Mouse (Mus musculus): ENCODE data around the gene Cd68. TPM values are rescaled to one million over a fixed set of nuclear protein-coding genes. Genes with fewer than 3 reads are reported as not detected.

The Cd68 gene
- total RNA-seq, 2 experiments from 2014 or later = 11.8 to 14.1 TPM

DNA sequence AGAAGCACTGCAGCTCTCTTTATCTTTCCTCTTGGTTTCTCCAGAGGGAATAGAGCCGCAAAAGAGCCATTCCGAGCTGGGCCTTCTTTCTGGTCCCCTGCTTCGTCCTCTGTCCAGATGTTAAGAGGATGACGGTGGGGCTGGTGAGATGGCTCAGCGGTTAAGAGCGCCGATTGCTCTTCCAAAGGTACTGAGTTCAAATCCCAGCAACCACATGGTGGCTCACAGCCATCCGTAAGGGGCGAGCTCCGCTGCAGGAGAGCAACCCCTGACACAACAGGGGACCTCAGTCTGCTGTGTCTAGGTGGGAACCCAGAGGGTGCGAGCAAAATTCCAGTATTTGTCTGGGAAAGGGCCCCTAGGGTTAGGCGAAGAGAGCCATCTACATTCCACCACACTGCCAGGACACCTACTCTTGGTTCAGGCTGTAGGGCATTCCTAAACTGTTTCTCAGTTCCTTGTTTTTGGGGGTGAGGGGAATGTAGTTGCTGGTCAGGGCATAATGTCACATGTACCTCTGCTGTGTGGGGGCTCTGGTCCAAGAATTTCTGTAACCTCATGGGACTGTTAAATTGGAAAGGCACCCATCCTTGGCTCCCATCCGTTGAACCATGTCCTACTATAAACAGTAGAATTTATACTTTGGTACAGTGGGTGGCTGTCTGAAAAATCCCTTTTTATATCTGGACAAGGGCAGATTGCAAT lies 2.8 kb downstream of the Cd68 start:
- Histone ChIP-seq H3K27ac (peak overlapping the region; percentile 96), H3K4me3 (peak overlapping the region; percentile 69)
- TF ChIP-seq CTCF (IDR thresholded peaks at IDR 0.05) = no peak
- DNase-seq (ENCODE audit: extremely low spot score in 1 of 2, low spot score in 2 of 2) = no peak
- intact Hi-C loops (cut with DNase I) = loop anchor here (1.0 to 10.0 kb wide), 2 partner anchors 31 to 248 kb away; partner anchors contain the start of genes Fxr2 and Kdm6b

DNA sequence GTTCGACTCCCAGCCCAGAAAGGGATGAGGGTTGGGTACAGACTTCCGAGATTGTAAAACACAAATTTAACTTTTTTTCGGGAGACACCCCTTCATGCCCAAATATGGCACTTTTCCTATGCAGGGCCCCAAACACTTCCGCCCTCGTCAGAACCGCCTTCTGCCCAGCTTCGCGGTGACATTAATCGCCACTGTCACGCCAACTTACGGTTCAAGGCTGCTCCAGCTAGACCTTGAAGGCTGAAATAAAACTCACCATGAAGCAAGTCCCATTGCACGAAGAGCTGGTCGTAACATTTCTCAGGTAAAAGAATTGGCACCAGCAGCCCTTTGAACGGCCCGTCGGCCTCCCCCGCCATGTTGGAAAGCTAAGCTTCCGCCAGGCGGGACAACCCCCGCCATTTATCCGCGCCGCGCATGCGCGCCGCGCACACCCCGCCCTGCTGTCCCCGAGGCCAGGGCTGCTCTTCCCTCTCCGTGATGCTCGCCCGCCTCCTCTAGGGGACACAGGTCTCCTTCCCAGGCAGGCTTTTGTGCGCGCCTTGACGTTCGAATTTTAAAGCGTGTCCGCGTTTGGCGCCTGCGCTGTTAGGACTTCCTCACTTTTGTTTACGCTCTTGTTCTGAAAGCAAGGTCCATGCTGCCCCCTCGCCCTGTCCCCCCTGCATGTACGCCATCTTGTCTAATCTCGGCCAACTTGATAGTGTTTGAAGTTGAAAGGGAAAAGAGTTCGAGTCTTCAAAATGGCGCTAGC lies 3.6 kb downstream of the Cd68 start, which contains the start of gene Mpdu1:
Mpdu1 (minus strand) TSS at position 430 of the 754 bp plus-strand sequence.
- Histone ChIP-seq H3K4me3 (peak within 1 kb of the TSS; percentile 69), H3K27ac (peak within 1 kb of the TSS; percentile 96)
- intact Hi-C loops (cut with DNase I) = loop anchor here (1.0 to 10.0 kb wide), 2 partner anchors 30 to 248 kb away; partner anchors contain the start of genes Fxr2 and Kdm6b
- TF ChIP-seq CTCF (IDR thresholded peaks at IDR 0.05) = peak; percentile 43
- DNase-seq (ENCODE audit: extremely low spot score in 1 of 2, low spot score in 2 of 2) = peak; percentile 92 to 94

DNA sequence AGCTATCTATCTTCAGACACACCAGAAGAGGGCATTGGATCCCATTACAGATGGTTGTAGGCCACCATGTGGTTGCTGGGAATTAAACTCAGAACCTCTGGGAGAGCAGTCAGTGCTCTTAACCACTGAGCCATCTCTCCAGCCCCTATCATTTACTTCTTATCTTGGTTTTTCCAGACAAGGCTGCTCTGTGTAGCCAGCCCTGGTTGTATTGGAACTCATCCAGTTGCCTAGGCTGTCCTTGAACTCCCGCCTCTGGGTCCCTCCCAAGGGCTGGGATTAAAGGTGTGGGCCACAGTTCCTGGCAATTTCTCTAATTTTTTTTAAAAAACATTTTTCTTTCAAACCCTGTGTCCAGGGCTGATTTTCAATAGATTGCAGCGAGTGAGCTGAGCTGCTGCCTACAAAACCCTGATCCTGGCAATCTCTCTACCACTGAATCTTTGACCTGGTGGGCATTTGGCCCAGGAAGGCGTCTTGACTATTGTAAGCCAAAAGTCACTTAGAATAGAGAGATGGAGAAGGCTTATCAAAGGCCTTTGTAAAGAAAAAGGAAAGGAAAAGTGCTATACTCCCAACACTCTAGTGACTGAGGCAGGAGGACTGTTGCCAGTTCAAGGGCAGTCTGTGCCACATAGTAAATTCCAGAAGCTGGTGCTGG lies 4.6 kb downstream of the Cd68 start:
- TF ChIP-seq CTCF (IDR thresholded peaks at IDR 0.05) = no peak; the same call in 1 of the 2 replicates
- no peak for DNase-seq (ENCODE audit: extremely low spot score in 1 of 2, low spot score in 2 of 2)
- intact Hi-C loops (cut with DNase I) = loop anchor here (10.0 kb wide), 1 partner anchor 247 kb away; the partner anchor contains the start of gene Kdm6b
- Histone ChIP-seq H3K4me3 (peak overlapping the region; percentile 69), H3K27ac (peak overlapping the region; percentile 96)

DNA sequence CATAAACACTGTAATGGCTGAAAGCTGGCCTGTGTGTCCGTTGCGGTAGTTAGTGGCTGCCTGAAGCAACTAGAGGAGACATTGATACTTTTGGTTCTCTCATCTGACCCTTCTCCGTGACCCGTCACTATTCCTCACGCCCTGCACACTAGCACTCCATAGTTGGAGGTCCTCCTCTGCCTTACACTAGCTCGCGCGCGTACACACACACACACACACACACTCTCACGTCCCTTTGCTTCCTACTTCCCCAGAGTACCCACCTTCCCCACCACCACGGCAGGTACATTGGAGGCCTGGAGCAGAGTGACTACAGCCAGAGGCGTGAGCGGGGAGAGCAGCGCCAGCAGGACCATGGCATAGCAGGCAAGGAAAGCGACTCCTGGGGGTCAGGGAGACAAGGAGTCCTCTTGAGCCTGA lies 8.5 kb downstream of the Cd68 start:
- H3K4me3 ChIP-seq = no peak overlapping the region
- DNase-seq (ENCODE audit: extremely low spot score in 1 of 2, low spot score in 2 of 2) = no peak
- intact Hi-C loops (cut with DNase I) = no loop called here
- no peak overlapping the region for H3K27ac ChIP-seq
- no peak for TF ChIP-seq CTCF (IDR thresholded peaks at IDR 0.05)

DNA sequence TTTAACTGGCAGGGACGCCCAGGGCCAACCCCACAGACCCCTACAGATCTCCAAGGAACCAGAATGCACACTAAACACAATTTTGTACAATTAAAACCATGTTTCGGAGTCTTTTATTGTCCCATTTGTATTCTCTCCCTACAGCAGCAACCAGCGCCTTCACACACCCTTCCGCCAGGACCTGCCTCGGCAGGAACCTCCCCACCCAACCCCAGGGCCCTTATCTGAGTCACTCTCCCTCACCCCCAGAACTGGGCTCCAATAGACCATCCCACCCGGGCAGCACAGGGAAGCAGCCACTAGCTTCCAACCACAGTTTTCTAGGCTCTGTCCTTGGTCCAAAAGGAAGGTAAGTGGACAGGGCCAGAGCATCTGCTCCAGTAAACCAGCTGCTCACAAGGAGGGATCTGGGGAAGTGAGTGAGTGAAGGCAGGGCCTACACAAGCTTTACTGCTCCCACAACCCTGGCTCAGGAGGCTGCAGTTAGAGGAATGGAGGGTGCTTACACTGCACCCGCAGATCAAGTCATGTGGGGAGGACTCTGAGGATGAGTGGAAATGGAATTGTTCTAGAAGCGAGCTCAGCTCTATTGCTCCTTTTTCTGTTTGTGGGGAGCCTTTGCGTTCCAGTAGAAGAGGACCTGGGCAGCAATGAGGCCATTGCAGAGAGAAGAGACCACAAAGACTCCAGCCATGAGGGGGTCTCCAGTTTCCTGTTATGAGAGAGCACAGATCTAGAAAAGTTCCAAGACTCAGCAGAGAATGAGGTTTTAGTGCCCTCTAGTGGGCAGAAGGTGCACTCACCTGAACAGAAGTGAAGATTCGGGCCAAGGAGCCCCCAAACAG lies 9.1 kb downstream of the Cd68 start:
- H3K27ac ChIP-seq = no peak overlapping the region
- peak; percentile 85 for TF ChIP-seq CTCF (IDR thresholded peaks at IDR 0.05)
- DNase-seq (ENCODE audit: extremely low spot score in 1 of 2, low spot score in 2 of 2) = no peak
- intact Hi-C loops (cut with DNase I) = no loop called here
- no peak overlapping the region for H3K4me3 ChIP-seq

DNA sequence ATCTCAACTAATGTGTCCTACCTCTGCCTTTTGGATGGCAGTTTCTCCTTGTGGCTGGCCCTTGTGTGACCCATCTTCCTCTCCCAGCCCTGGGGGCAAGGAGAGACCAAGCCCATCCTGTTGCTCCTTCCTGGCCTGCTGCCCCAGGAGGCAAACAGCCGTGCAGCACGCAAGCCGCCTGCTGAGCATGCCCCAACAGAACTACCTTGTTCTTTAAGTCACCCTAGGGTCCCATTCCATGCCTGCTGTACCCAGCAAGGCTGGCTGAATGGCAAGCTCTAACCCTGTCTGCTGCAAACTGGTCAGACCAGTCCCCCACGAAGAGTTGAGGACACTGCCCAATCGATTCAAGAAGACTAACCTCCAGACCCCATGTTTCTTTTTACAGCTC lies 9.9 kb downstream of the Cd68 start:
- intact Hi-C loops (cut with DNase I) = no loop called here
- no peak for DNase-seq (ENCODE audit: extremely low spot score in 1 of 2, low spot score in 2 of 2)
- no peak overlapping the region for H3K4me3 ChIP-seq
- H3K27ac ChIP-seq = no peak overlapping the region
- no peak for TF ChIP-seq CTCF (IDR thresholded peaks at IDR 0.05)

DNA sequence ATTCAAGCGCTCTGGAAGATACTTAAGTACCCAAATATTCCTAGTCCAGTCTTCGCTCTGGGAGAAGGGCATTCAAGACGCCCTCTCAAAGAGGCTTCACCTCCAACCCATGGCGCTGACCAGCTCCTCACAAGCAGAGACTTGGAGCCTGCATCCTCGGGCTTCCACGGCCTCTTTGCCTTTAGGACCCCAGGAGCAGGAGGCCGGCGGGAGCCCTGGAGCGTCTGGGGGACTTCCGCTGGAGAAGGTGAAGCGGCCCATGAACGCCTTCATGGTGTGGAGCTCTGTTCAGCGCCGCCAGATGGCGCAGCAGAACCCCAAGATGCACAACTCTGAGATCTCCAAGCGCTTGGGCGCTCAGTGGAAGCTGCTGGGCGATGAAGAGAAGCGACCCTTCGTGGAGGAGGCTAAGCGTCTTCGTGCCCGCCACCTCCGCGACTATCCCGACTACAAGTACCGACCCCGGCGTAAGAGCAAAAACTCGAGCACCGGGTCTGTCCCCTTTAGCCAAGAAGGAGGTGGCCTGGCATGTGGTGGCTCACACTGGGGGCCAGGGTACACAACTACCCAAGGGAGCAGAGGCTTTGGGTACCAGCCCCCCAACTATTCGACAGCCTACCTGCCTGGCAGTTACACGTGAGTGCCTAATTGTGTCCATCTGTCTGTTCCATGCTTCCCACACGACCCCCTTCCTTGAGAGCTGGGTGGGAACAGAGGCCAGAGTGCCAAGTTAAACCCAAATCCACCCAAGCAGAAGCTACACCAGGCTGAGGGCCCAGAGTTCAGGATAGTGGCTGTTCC lies 10.5 kb downstream of the Cd68 start, which contains the start of gene Sox15:
Sox15 (plus strand) TSS at position 51 of the 801 bp plus-strand sequence.
- Histone ChIP-seq H3K4me3 (no peak within 1 kb of the TSS), H3K27ac (no peak within 1 kb of the TSS)
- intact Hi-C loops (cut with DNase I) = no loop called here
- peak; percentile 63 to 77 for DNase-seq (ENCODE audit: extremely low spot score in 1 of 2, low spot score in 2 of 2)
- TF ChIP-seq CTCF (IDR thresholded peaks at IDR 0.05) = peak; percentile 87

DNA sequence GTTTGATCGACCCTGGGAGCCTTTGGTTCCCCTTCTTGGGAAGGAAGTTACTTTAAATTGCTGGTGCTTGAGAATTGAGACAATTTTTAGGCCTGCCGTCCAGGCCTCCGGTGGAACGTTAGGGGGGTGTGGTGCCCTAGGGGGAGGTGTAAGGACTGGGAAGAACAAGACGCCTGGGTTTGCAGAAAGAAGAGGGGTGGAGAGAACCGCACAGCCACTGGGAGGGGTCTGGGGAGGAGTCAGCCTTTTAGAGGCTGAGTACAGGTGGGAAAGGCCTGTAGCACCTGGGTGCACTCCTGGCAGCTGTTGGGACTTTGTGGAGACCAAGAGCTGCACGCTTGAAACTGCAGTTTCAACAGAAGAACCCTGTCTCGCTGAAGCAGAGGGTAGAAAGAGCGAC lies 11.2 kb downstream of the Cd68 start:
- intact Hi-C loops (cut with DNase I) = no loop called here

DNA sequence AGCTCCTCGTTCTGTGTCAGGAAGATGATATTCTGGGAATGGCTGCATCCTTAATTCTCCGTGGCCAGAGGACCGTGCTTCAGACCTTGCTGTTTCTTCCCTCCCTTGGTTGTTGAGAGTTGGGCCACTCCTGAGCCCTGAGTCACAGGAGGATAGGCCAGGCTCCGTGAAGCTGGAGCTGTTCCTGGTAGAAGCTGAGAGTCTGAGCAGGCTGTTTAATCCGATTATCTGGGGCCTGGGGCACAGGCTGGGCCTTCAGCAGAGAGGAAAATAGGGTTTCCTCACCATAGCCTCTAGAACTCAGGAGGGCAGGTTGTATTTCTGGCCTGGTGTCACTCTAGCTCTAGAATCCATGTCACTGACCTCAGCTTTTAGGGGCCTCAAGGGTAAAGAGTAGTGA lies 12.6 kb downstream of the Cd68 start:
- Histone ChIP-seq H3K4me3 (no peak overlapping the region), H3K27ac (no peak overlapping the region)
- no peak for DNase-seq (ENCODE audit: extremely low spot score in 1 of 2, low spot score in 2 of 2)
- intact Hi-C loops (cut with DNase I) = no loop called here
- TF ChIP-seq CTCF (IDR thresholded peaks at IDR 0.05) = no peak

More for the DNA sequence above, 11.2 kb downstream of the Cd68 start:
- no peak for DNase-seq (ENCODE audit: extremely low spot score in 1 of 2, low spot score in 2 of 2)
- no peak overlapping the region for H3K4me3 ChIP-seq
- no peak for TF ChIP-seq CTCF (IDR thresholded peaks at IDR 0.05)
- no peak overlapping the region for H3K27ac ChIP-seq

DNA sequence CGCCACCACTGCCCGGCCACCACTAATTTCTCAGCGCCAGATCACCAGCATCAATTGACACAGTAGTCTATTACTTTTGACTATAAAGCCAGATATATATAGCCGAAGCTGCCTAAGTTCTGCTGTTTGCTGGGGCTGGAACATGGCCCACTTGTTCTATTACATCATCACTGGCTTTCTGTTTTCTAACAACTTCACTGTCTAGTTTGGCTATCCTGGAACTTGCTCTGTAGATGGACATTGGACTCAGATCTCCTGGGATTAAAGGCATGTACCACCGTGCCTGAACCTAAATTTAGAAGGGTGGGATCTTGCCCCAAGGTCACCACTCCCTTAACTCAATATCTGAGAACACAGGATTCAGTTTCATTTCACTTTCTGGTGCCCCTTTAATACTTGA lies 20.1 kb downstream of the Cd68 start:
- no peak for TF ChIP-seq CTCF (IDR thresholded peaks at IDR 0.05)
- Histone ChIP-seq H3K27ac (no peak overlapping the region), H3K4me3 (no peak overlapping the region)
- intact Hi-C loops (cut with DNase I) = loop anchor here (5.0 kb wide), 1 partner anchor 91 kb away; no protein-coding TSS in a partner anchor
- no peak for DNase-seq (ENCODE audit: extremely low spot score in 1 of 2, low spot score in 2 of 2)
